Mouse (Mus musculus) E14TG2a.4 (cell line): ENCODE results near the gene Tagap.

Experiments used
- CTCF ChIP-seq: conservative IDR thresholded peaks from 2 replicates; pipeline ENCODE4 v1.5.1; 2014; ENCODE audit warnings: low read length
- POU5F1 ChIP-seq: IDR thresholded peaks from 2 replicates; pipeline ENCODE4 v1.6.1; 2014; ENCODE audit warnings: low read length, borderline replicate concordance

DNA sequence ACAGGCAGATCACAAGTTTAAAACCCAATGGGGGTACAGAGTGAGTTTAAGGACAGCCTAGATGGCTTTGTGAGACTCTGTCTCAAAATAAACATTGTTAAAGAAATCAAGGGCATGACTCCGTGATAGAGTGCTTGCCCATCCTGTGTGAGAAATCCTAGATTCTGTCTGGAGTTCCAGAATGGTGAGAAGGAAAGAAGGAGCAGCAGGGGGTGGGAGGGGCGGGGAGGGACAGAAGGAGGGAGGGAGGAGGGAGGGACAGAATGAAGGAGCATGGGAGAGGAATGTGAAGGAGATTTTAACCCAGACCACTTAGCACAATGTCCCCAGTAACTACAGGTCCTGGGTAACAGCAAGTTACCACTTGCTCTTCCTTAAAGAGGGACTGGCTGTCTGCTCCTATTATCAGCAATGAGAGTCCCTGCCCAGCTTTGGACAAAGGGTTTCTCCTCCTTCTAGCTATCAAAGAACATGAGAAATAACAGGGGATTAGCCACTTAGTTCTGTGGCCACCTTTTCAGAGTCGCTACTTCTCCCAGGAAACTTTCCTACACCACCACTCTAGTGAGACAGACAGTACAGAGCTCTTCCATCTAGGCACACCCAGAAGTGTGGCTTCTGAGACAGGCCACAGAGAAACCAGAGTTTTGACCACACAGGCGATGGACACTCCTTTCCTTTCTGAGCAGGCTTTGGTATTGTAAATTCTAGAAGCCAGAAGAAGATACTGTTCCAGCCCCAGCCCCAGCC, 19.7 kb upstream of the Tagap start:
- no peak for TF ChIP-seq CTCF
- TF ChIP-seq POU5F1 = no peak
